Mouse (Mus musculus): ENCODE data around the gene Tmem178. TPM values are rescaled to one million over a fixed set of nuclear protein-coding genes. Genes with fewer than 3 reads are reported as not detected.

Tmem178 gene
- total and polyA plus RNA-seq, 3 experiments = not detected

DNA sequence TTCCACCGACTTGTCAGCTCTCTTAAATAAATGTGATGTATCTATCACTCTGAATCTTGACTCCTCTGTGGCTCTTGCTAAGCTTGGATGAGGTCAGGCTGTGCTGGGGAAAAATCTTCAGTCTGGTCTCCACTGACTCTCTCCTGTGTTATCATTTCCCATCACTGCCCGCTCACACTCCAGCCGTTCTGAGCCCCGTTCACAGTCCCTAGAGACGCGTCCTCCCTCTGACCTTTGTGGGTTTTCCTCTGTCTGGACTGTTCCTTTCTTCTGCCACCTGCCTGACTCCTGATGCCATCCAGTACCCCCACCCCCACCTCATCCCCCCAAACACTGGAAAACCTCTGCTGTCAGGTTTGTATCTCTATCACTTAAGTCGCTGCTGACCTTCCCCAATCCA, 23.0 kb downstream of the Tmem178 start:
- no peak for TF ChIP-seq CTCF (IDR thresholded peaks at IDR 0.05; ENCODE audit: low read depth, low read length)
- no peak for TF ChIP-seq GATA1 (IDR thresholded peaks at IDR 0.05; ENCODE audit: borderline replicate concordance, low read length)
- TF ChIP-seq POLR2AphosphoS5 (IDR thresholded peaks at IDR 0.05; ENCODE audit: insufficient replicate concordance, low read depth, low read length) = no peak
- no peak for TF ChIP-seq TAL1 (conservative IDR thresholded peaks at IDR 0.05; ENCODE audit: low read depth, low read length)
- TF ChIP-seq GATA2 (IDR thresholded peaks at IDR 0.05; ENCODE audit: borderline replicate concordance, low read depth, low read length) = no peak
- Histone ChIP-seq H3K27me3 (ENCODE audit: insufficient read depth, low read length) (no peaks in the 10 kb centered on the region), H3K36me3 (replicated peaks) (no peaks in the 10 kb centered on the region), H3K4me1 (ENCODE audit: insufficient read depth, low read depth, low read length) (no peaks in the 10 kb centered on the region), H3K4me3 (ENCODE audit: low read depth, low read length) (no peak overlapping the region), H3K9me3 (replicated peaks) (peaks cover 6% of the 10 kb centered on the region; the same call in 1 of the 2 replicates)
- DNase-seq (ENCODE audit: low spot score) = no peak
- no peak for ATAC-seq (ENCODE audit: extremely low read depth, insufficient number of reproducible peaks, low FRiP score, poor library complexity, severe bottlenecking)

DNA sequence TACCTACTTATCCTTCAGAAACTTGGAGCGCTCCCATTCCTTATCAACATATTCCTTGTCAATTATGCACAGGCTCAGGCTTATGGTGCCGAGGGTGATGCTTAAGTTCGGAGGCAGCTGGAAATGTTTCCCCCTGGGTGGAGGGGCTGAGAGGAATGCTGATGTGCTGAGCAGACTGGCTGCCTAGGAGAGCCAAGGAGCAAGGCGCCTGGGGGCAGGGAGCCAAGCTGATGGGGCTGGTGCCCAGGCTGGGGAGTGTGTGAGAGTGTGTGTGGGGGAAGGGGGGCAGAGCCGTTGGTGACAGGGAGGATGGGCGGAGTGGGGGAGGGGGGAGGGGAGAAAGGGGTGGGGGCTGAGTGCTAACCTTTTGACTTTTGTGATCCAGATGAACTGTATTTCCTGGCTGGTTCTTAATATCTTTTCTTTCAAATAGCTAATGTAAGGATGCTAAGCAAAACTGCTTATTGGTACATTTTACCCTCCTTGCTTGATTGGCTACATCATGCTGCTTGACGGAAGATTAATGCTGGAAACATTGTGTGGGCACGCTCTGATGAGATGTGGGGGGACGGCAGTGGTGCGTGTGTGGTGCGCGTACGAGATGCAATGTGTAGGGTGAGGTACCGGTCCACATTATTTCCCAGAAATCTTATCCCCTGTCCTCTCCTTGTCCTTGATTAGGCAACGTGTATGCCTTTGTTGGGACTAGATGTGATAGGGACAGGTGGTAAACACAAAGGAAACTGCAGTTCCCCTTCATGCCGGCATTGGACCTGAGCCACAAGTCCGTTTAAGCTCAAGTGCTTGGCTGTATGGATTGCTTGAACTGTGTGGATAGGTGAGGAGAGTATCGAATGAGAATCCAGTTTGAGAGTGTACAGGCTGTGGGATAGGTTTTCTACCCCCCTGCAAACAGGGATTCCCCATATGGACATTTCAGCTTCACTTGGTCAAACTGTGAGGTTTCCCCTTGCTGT, 25.5 kb downstream of the Tmem178 start:
- no peak for DNase-seq (ENCODE audit: low spot score)
- no peak overlapping the region for H3K4me3 ChIP-seq (ENCODE audit: low read depth, low read length)
- peaks cover 6% of the 10 kb centered on the region; the same call in 1 of the 2 replicates for H3K9me3 ChIP-seq (replicated peaks)
- H3K4me1 ChIP-seq (ENCODE audit: insufficient read depth, low read depth, low read length) = no peaks in the 10 kb centered on the region
- TF ChIP-seq POLR2AphosphoS5 (IDR thresholded peaks at IDR 0.05; ENCODE audit: insufficient replicate concordance, low read depth, low read length) (no peak), TAL1 (conservative IDR thresholded peaks at IDR 0.05; ENCODE audit: low read depth, low read length) (no peak), CTCF (IDR thresholded peaks at IDR 0.05; ENCODE audit: low read depth, low read length) (no peak), GATA1 (IDR thresholded peaks at IDR 0.05; ENCODE audit: borderline replicate concordance, low read length) (no peak), GATA2 (IDR thresholded peaks at IDR 0.05; ENCODE audit: borderline replicate concordance, low read depth, low read length) (no peak)
- no peaks in the 10 kb centered on the region for H3K36me3 ChIP-seq (replicated peaks)
- no peaks in the 10 kb centered on the region for H3K27me3 ChIP-seq (ENCODE audit: insufficient read depth, low read length)
- no peak for ATAC-seq (ENCODE audit: extremely low read depth, insufficient number of reproducible peaks, low FRiP score, poor library complexity, severe bottlenecking)

DNA sequence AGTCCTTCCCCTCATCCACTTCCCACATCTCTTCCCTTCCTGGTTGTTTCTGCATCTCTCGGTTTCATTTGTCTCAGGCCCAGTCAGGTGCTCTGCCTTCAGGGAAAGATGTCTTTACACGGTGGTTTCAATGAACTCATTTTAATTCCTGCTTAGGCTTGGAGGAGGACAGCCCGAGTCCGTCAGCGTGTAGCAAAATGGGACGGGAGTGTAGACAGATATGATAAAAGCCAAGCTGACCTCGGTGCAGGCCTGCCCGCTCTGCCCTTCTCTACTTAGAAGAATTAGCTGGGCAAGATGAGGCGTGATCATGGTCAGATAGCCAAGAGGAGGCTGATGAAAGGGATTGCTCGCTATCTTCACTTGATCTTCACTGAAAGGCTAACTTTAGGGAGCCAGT, 26.3 kb downstream of the Tmem178 start:
- no peaks in the 10 kb centered on the region for H3K27me3 ChIP-seq (ENCODE audit: insufficient read depth, low read length)
- no peaks in the 10 kb centered on the region for H3K4me1 ChIP-seq (ENCODE audit: insufficient read depth, low read depth, low read length)
- H3K36me3 ChIP-seq (replicated peaks) = no peaks in the 10 kb centered on the region
- peaks cover 6% of the 10 kb centered on the region; the same call in 1 of the 2 replicates for H3K9me3 ChIP-seq (replicated peaks)
- ATAC-seq (ENCODE audit: extremely low read depth, insufficient number of reproducible peaks, low FRiP score, poor library complexity, severe bottlenecking) = no peak
- H3K4me3 ChIP-seq (ENCODE audit: low read depth, low read length) = no peak overlapping the region
- TF ChIP-seq GATA1 (IDR thresholded peaks at IDR 0.05; ENCODE audit: borderline replicate concordance, low read length) (no peak), TAL1 (conservative IDR thresholded peaks at IDR 0.05; ENCODE audit: low read depth, low read length) (no peak), POLR2AphosphoS5 (IDR thresholded peaks at IDR 0.05; ENCODE audit: insufficient replicate concordance, low read depth, low read length) (no peak), GATA2 (IDR thresholded peaks at IDR 0.05; ENCODE audit: borderline replicate concordance, low read depth, low read length) (no peak), CTCF (IDR thresholded peaks at IDR 0.05; ENCODE audit: low read depth, low read length) (no peak)
- no peak for DNase-seq (ENCODE audit: low spot score)

DNA sequence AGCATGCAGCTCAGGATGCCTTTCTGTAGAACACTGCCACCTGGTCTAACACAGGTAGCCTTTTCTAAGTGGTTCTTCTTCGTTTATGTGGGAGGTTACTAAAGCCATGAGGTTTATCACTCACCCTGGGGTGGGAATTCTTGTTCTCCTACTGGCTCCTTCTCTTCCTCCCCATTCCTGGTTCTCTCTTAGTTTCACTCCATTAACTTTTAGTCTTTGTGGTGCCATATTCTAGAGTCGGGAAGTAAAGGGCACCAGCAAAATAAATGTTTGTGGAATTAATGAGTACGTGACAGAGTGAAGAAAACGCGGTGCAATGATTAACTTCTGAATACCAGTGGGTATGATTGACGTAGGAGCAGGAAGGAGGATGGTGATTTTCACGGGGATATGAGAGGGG, 28.5 kb downstream of the Tmem178 start:
- DNase-seq (ENCODE audit: low spot score) (no peak), ATAC-seq (ENCODE audit: extremely low read depth, insufficient number of reproducible peaks, low FRiP score, poor library complexity, severe bottlenecking) (no peak)
- Histone ChIP-seq H3K4me3 (ENCODE audit: low read depth, low read length) (no peak overlapping the region), H3K36me3 (replicated peaks) (no peaks in the 10 kb centered on the region), H3K4me1 (ENCODE audit: insufficient read depth, low read depth, low read length) (no peaks in the 10 kb centered on the region), H3K9me3 (replicated peaks) (peaks cover 6% of the 10 kb centered on the region; the same call in 1 of the 2 replicates), H3K27me3 (ENCODE audit: insufficient read depth, low read length) (no peaks in the 10 kb centered on the region)
- no peak for TF ChIP-seq GATA1 (IDR thresholded peaks at IDR 0.05; ENCODE audit: borderline replicate concordance, low read length)
- no peak for TF ChIP-seq GATA2 (IDR thresholded peaks at IDR 0.05; ENCODE audit: borderline replicate concordance, low read depth, low read length)
- TF ChIP-seq TAL1 (conservative IDR thresholded peaks at IDR 0.05; ENCODE audit: low read depth, low read length) = no peak
- TF ChIP-seq POLR2AphosphoS5 (IDR thresholded peaks at IDR 0.05; ENCODE audit: insufficient replicate concordance, low read depth, low read length) = no peak
- no peak for TF ChIP-seq CTCF (IDR thresholded peaks at IDR 0.05; ENCODE audit: low read depth, low read length)

DNA sequence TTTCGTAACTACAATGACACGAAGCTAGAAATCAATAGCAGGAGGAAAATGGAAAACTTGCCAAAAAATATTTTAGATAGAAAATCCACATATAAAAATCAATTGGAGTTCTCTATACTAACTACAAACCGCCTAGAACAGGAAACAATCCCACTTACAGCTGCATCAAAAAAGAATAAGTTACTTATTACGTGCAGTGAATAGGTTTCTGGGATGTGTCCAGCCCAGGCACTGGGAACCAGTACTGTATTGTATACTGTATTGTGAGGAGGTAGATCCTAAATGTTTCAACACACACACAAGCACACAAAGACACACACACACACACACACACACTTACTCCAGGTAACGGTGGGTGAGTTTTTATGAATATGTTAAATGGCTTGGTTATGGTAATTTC, 32.8 kb downstream of the Tmem178 start:
- no peak overlapping the region for H3K4me3 ChIP-seq (ENCODE audit: low read depth, low read length)
- H3K4me1 ChIP-seq (ENCODE audit: insufficient read depth, low read depth, low read length) = no peaks in the 10 kb centered on the region
- H3K36me3 ChIP-seq (replicated peaks) = no peaks in the 10 kb centered on the region
- no peak for TF ChIP-seq GATA2 (IDR thresholded peaks at IDR 0.05; ENCODE audit: borderline replicate concordance, low read depth, low read length)
- no peak for TF ChIP-seq TAL1 (conservative IDR thresholded peaks at IDR 0.05; ENCODE audit: low read depth, low read length)
- H3K9me3 ChIP-seq (replicated peaks) = no peaks in the 10 kb centered on the region
- DNase-seq (ENCODE audit: low spot score) (no peak), ATAC-seq (ENCODE audit: extremely low read depth, insufficient number of reproducible peaks, low FRiP score, poor library complexity, severe bottlenecking) (no peak)
- no peaks in the 10 kb centered on the region for H3K27me3 ChIP-seq (ENCODE audit: insufficient read depth, low read length)

DNA sequence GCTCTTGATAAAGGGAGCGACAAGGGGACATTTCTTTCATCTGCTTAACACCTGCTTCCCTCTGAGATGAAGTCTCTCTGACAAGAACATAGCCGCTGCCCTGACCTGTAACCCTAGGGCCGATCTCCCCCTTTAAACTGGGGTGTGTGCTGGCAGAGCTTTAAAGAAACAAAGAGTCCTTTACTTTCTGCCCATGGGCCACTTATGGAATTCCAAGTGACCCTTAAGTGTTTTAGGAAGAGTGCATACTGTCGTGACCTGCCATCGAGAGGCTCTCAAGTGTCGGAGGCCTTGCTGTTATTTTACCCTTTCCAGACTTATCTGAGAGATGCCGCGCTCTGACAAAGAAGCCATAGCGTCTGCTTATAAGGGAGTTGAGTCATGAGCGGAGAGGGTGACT, 35.7 kb downstream of the Tmem178 start:
- no peak overlapping the region for H3K4me3 ChIP-seq (ENCODE audit: low read depth, low read length)
- no peak for DNase-seq (ENCODE audit: low spot score)
- no peaks in the 10 kb centered on the region for H3K36me3 ChIP-seq (replicated peaks)
- no peaks in the 10 kb centered on the region for H3K4me1 ChIP-seq (ENCODE audit: insufficient read depth, low read depth, low read length)
- ATAC-seq (ENCODE audit: extremely low read depth, insufficient number of reproducible peaks, low FRiP score, poor library complexity, severe bottlenecking) = no peak
- 0 out of 2 replicates have a peak, but pooled peaks cover 2% of the 10 kb centered on the region for H3K9me3 ChIP-seq (replicated peaks)
- TF ChIP-seq GATA2 (IDR thresholded peaks at IDR 0.05; ENCODE audit: borderline replicate concordance, low read depth, low read length) = no peak
- TF ChIP-seq TAL1 (conservative IDR thresholded peaks at IDR 0.05; ENCODE audit: low read depth, low read length) = no peak
- TF ChIP-seq CTCF (IDR thresholded peaks at IDR 0.05; ENCODE audit: low read depth, low read length) = no peak
- TF ChIP-seq GATA1 (IDR thresholded peaks at IDR 0.05; ENCODE audit: borderline replicate concordance, low read length) = no peak
- TF ChIP-seq POLR2AphosphoS5 (IDR thresholded peaks at IDR 0.05; ENCODE audit: insufficient replicate concordance, low read depth, low read length) = no peak
- no peaks in the 10 kb centered on the region for H3K27me3 ChIP-seq (ENCODE audit: insufficient read depth, low read length)
